Mouse (Mus musculus): Measurements from ENCODE around the gene Crybg3. TPM values are rescaled to one million over a fixed set of nuclear protein-coding genes. Genes with fewer than 3 reads are reported as not detected.

Gene Crybg3
- polyA plus RNA-seq, 1 experiment from 2014 or later: 12.7 TPM

DNA sequence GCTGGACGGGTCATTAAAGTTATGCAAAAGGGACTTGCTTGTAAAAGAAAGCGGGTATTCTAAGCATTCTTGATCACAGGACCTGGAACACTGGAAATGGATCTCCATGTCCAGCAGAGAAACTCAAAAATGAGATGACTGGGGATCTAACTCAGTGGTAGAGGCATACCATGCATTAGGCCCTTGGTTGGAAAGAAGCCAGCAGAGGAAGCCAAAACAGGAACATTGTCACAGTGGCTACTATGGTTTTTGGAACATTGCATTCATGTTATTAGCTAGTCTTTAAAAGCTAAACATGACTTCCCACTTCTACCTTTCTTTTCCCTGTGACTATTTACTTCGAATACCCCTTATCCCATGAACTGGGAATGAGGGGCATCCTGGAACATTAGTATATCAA lies 101.6 kb downstream of the Crybg3 start:
- H3K9ac ChIP-seq (ENCODE audit: low read depth, low read length): no peak overlapping the region
- H3K9me3 ChIP-seq (ENCODE audit: control insufficient read depth, low read length): no peaks in the 10 kb centered on the region
- no peaks in the 10 kb centered on the region for H3K4me1 ChIP-seq (ENCODE audit: control insufficient read depth, insufficient read depth, low read length)
- ATAC-seq (ENCODE audit: low FRiP score, low TSS enrichment): no peak
- no peak overlapping the region for H3K27ac ChIP-seq (ENCODE audit: low read depth, low read length)
- no peak overlapping the region for H3K4me2 ChIP-seq (replicated peaks; ENCODE audit: low read depth, low read length)
- WGBS: 92% methylated on average over 3 of the region's 3 CpGs
- H3K36me3 ChIP-seq (ENCODE audit: control insufficient read depth, insufficient read depth, low read length): peaks cover 7% of the 10 kb centered on the region; the same call in 1 of the 2 replicates
- no peak overlapping the region for H3K4me3 ChIP-seq (ENCODE audit: low read length)
- no peaks in the 10 kb centered on the region for H3K27me3 ChIP-seq (ENCODE audit: control insufficient read depth, insufficient read depth, low read length)

DNA sequence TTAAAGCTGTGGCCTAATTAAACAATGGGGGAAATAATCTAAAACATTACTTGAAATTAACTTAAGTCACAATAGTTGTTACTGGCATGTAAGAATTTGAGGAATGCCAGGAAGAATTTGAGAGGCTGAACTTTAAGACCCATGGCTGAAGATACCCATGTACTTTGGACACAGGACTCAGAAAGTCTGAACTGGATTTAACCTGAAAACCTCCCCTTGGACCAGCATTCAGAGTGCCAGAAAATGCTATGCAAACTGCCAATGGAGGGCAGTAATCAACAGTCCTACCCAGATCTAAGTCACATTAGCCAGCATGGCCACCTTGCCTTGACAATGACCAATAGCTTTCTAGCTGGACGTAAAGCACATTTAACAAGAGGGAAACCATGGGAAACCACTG lies 102.8 kb downstream of the Crybg3 start:
- Histone ChIP-seq H3K36me3 (ENCODE audit: control insufficient read depth, insufficient read depth, low read length) (peaks cover 16% of the 10 kb centered on the region; the same call in 1 of the 2 replicates), H3K27ac (ENCODE audit: low read depth, low read length) (no peak overlapping the region), H3K4me2 (replicated peaks; ENCODE audit: low read depth, low read length) (no peak overlapping the region), H3K4me1 (ENCODE audit: control insufficient read depth, insufficient read depth, low read length) (no peaks in the 10 kb centered on the region), H3K9ac (ENCODE audit: low read depth, low read length) (no peak overlapping the region), H3K9me3 (ENCODE audit: control insufficient read depth, low read length) (no peaks in the 10 kb centered on the region), H3K4me3 (ENCODE audit: low read length) (no peak overlapping the region), H3K27me3 (ENCODE audit: control insufficient read depth, insufficient read depth, low read length) (no peaks in the 10 kb centered on the region)
- 77% methylated on average over 1 of the region's 1 CpGs for WGBS
- ATAC-seq (ENCODE audit: low FRiP score, low TSS enrichment): no peak

DNA sequence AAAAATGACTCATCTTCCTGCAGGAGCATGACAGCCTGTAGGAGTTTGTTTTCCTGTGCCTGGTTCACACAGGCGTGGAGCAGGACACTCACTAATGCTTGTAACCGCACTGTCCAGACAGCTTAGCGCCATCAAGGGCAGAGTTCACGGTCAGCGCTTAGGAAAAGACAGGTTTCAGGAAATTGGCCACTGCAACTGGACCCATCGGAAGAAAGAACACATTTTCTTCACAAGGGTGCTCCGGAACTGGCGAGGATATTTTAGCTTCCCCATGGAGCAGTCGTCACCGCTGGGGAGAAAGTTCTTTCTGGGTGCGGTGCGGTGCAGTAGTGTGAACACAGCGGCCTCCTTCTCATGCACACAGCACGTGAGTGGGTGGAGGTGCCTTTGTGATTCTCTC lies 107.6 kb downstream of the Crybg3 start:
- no peak overlapping the region for H3K27ac ChIP-seq (ENCODE audit: low read depth, low read length)
- 60% methylated on average over 14 of the region's 14 CpGs for WGBS
- no peak overlapping the region for H3K9ac ChIP-seq (ENCODE audit: low read depth, low read length)
- no peak overlapping the region for H3K4me2 ChIP-seq (replicated peaks; ENCODE audit: low read depth, low read length)
- H3K4me1 ChIP-seq (ENCODE audit: control insufficient read depth, insufficient read depth, low read length): no peaks in the 10 kb centered on the region
- H3K4me3 ChIP-seq (ENCODE audit: low read length): no peak overlapping the region
- H3K36me3 ChIP-seq (ENCODE audit: control insufficient read depth, insufficient read depth, low read length): peaks cover 49% of the 10 kb centered on the region
- ATAC-seq (ENCODE audit: low FRiP score, low TSS enrichment): peak; percentile 69; the same call in 1 of the 2 replicates
- no peaks in the 10 kb centered on the region for H3K27me3 ChIP-seq (ENCODE audit: control insufficient read depth, insufficient read depth, low read length)
- H3K9me3 ChIP-seq (ENCODE audit: control insufficient read depth, low read length): no peaks in the 10 kb centered on the region

DNA sequence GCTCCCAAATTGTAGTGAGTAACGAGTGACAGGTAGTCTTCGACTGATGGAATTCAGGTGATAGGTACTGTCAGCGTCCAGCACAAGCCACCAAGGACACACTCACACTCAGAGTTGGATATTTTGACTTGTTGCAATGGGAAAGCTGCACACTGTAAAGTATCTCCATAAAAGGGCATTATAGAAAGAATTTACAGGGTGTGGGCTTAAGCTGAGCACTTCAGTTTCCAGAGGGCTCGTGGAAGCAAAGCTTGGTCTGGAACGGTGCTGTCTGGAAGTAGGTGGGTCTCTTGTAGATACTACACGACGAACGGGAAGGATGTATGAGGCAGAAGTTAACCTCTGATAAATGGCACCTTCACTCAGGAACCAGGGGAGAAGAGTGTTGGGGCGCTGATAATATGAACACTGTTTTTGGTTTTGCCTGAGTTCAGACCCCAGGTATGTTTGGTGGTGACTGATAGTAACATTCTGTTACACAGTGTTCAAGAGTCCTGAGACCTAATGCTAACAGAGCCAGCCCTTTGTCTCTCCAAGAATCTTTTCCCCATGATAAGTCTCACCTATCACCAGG lies 112.7 kb downstream of the Crybg3 start:
- Histone ChIP-seq H3K27me3 (ENCODE audit: control insufficient read depth, insufficient read depth, low read length) (no peaks in the 10 kb centered on the region), H3K4me2 (replicated peaks; ENCODE audit: low read depth, low read length) (no peak overlapping the region), H3K4me1 (ENCODE audit: control insufficient read depth, insufficient read depth, low read length) (no peaks in the 10 kb centered on the region), H3K9ac (ENCODE audit: low read depth, low read length) (no peak overlapping the region), H3K9me3 (ENCODE audit: control insufficient read depth, low read length) (no peaks in the 10 kb centered on the region), H3K27ac (ENCODE audit: low read depth, low read length) (no peak overlapping the region), H3K36me3 (ENCODE audit: control insufficient read depth, insufficient read depth, low read length) (peaks cover 68% of the 10 kb centered on the region), H3K4me3 (ENCODE audit: low read length) (no peak overlapping the region)
- no peak for ATAC-seq (ENCODE audit: low FRiP score, low TSS enrichment)
- 89% methylated on average over 9 of the region's 9 CpGs for WGBS

DNA sequence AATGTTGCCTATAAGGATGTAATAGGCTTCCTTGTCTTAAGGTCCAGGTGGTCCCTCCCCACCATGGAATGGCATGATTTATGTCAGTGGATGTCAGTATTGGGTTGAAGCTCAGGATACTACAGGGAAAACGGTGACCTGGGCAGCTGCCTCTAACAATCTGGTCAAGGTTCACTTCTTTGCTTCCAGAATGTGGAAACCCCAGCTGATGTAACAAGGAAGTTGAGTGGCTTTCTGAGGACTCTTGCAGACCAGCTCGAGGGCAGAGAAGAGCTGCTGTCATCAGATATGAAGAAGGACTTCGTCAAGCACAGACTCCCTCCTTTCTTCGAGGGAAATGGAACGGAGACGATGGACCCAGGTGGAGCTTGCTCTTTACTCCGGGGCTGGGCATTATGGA lies 113.5 kb downstream of the Crybg3 start:
- H3K27me3 ChIP-seq (ENCODE audit: control insufficient read depth, insufficient read depth, low read length): no peaks in the 10 kb centered on the region
- H3K4me1 ChIP-seq (ENCODE audit: control insufficient read depth, insufficient read depth, low read length): no peaks in the 10 kb centered on the region
- H3K4me2 ChIP-seq (replicated peaks; ENCODE audit: low read depth, low read length): no peak overlapping the region
- peaks cover 68% of the 10 kb centered on the region for H3K36me3 ChIP-seq (ENCODE audit: control insufficient read depth, insufficient read depth, low read length)
- WGBS: 50% methylated on average over 7 of the region's 7 CpGs
- ATAC-seq (ENCODE audit: low FRiP score, low TSS enrichment): peak; percentile 14; the same call in 1 of the 2 replicates
- H3K9ac ChIP-seq (ENCODE audit: low read depth, low read length): no peak overlapping the region
- no peaks in the 10 kb centered on the region for H3K9me3 ChIP-seq (ENCODE audit: control insufficient read depth, low read length)
- no peak overlapping the region for H3K27ac ChIP-seq (ENCODE audit: low read depth, low read length)
- H3K4me3 ChIP-seq (ENCODE audit: low read length): no peak overlapping the region

DNA sequence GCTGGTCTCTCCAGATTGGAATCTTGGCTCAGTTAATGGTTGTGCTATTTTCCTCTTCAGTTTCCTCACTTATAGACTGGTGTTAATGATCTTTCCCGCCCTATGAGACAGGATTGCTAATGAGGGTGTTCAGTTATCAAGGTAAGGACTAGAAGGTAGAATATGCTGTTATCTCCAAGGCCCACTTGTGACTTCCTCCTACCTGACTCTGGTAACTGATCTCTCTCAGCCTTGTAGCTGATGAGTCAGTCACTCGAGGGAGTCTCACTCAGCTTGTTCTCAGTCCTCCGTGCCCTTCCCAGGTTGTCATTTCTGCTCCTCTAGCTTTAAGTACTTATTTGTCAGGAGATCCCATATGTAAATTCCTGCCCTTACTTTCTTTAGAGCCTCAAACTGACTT lies 122.8 kb downstream of the Crybg3 start:
- no peak overlapping the region for H3K9ac ChIP-seq (ENCODE audit: low read depth, low read length)
- H3K4me2 ChIP-seq (replicated peaks; ENCODE audit: low read depth, low read length): no peak overlapping the region
- no peak for ATAC-seq (ENCODE audit: low FRiP score, low TSS enrichment)
- WGBS: 87% methylated on average over 3 of the region's 3 CpGs
- H3K27ac ChIP-seq (ENCODE audit: low read depth, low read length): no peak overlapping the region
- no peaks in the 10 kb centered on the region for H3K9me3 ChIP-seq (ENCODE audit: control insufficient read depth, low read length)
- H3K36me3 ChIP-seq (ENCODE audit: control insufficient read depth, insufficient read depth, low read length): peaks cover 37% of the 10 kb centered on the region
- H3K27me3 ChIP-seq (ENCODE audit: control insufficient read depth, insufficient read depth, low read length): no peaks in the 10 kb centered on the region
- H3K4me3 ChIP-seq (ENCODE audit: low read length): no peak overlapping the region
- no peaks in the 10 kb centered on the region for H3K4me1 ChIP-seq (ENCODE audit: control insufficient read depth, insufficient read depth, low read length)

DNA sequence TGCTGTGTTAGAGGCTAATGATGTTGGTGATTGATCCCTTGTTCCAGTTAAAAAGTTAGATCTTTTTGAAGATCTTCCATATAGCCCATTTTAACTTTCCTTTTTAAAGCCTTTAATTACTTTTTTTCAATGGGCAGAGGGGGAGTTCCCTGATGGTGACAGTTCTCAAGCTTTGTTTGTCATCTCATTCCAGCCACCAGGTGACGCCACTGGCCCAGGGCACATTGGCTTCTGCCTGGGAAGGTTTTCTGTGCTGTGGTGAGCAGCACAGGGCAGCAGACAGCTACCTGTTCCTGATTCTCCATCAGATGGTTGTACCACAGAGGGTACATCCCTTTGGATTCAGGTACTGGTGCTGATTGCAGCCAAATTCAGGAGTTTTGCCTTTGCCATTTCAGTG lies 126.0 kb downstream of the Crybg3 start:
- Histone ChIP-seq H3K9ac (ENCODE audit: low read depth, low read length) (no peak overlapping the region), H3K4me1 (ENCODE audit: control insufficient read depth, insufficient read depth, low read length) (peaks cover 5% of the 10 kb centered on the region; the same call in 1 of the 2 replicates), H3K4me3 (ENCODE audit: low read length) (no peak overlapping the region), H3K27me3 (ENCODE audit: control insufficient read depth, insufficient read depth, low read length) (no peaks in the 10 kb centered on the region), H3K27ac (ENCODE audit: low read depth, low read length) (no peak overlapping the region), H3K4me2 (replicated peaks; ENCODE audit: low read depth, low read length) (no peak overlapping the region), H3K36me3 (ENCODE audit: control insufficient read depth, insufficient read depth, low read length) (peaks cover 16% of the 10 kb centered on the region; the same call in 1 of the 2 replicates), H3K9me3 (ENCODE audit: control insufficient read depth, low read length) (no peaks in the 10 kb centered on the region)
- ATAC-seq (ENCODE audit: low FRiP score, low TSS enrichment): no peak
- WGBS: 29% methylated on average over 1 of the region's 1 CpGs

DNA sequence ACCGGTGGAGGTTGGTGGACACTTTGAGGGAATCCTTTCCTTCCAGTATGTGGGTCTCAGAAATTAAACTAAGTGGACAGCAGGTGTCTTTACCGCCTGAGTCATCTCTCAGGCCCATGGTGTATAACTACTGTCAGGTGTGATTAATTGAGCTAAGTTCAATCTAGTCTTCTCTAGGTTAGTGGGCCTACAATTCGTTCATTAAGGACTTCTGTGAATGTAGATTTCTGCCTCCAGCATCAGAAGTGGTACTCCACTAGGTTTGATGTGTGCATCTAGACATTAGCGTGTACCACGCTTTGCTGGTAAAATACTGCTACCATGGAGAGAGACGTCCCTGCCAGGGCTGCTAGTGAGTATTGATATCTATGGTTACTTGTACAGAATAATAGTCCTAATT lies 128.2 kb downstream of the Crybg3 start:
- H3K27ac ChIP-seq (ENCODE audit: low read depth, low read length): no peak overlapping the region
- 45% methylated on average over 6 of the region's 6 CpGs for WGBS
- H3K4me1 ChIP-seq (ENCODE audit: control insufficient read depth, insufficient read depth, low read length): peaks cover 5% of the 10 kb centered on the region; the same call in 1 of the 2 replicates
- ATAC-seq (ENCODE audit: low FRiP score, low TSS enrichment): no peak
- peak overlapping the region; percentile 54 for H3K4me2 ChIP-seq (replicated peaks; ENCODE audit: low read depth, low read length)
- H3K4me3 ChIP-seq (ENCODE audit: low read length): peak overlapping the region; percentile 74
- H3K9me3 ChIP-seq (ENCODE audit: control insufficient read depth, low read length): no peaks in the 10 kb centered on the region
- peaks cover 13% of the 10 kb centered on the region; the same call in 1 of the 2 replicates for H3K36me3 ChIP-seq (ENCODE audit: control insufficient read depth, insufficient read depth, low read length)
- H3K27me3 ChIP-seq (ENCODE audit: control insufficient read depth, insufficient read depth, low read length): no peaks in the 10 kb centered on the region
- no peak overlapping the region for H3K9ac ChIP-seq (ENCODE audit: low read depth, low read length)

DNA sequence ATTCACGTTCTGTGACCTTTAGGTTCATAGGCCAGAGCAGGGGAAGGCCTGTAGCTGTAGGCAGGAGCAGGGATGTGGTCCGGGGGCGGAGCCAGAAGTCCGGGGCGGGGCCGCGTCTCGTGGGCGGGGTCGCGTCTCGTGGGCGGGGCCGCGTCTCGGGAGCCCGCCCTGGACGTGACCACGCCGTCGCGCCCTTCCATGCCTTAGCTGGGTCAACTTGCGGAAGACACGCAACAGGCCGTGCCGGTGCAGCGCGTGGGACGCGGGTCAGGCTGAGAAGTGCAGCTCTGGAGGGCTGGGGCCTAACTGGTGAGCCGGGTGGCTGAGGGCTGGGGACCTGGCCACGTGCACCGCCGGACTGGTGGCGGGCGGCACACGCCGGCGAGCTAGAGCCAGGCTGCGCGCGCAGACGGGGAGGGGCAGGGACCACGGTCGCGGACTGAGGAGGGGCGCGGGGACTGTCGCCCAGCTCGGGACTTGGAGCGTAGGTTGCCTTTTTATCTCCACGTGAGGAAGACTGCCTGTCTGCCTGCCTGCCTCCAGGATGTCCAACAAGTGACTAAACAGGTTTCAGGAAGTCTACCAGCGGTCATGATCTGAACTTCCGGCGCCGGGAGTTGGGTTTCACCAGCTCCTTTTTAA lies 129.0 kb downstream of the Crybg3 start, which contains the start of gene Riox2:
Gene Riox2, plus strand, starts transcription at position 139 of the 642 bp plus-strand sequence.
- peak within 1 kb of the TSS; percentile 48; the same call in 1 of the 2 replicates for H3K27ac ChIP-seq (ENCODE audit: low read depth, low read length)
- 1% methylated on average over 52 of the region's 56 CpGs for WGBS

More for the DNA sequence above, 129.0 kb downstream of the Crybg3 start, which contains the start of gene Riox2:
- H3K4me3 ChIP-seq (ENCODE audit: low read length): peak within 1 kb of the TSS; percentile 74
- H3K4me2 ChIP-seq (replicated peaks; ENCODE audit: low read depth, low read length): peak within 1 kb of the TSS; percentile 54
- peak; percentile 95 for ATAC-seq (ENCODE audit: low FRiP score, low TSS enrichment)
- H3K4me1 ChIP-seq (ENCODE audit: control insufficient read depth, insufficient read depth, low read length): peaks cover 5% of the 10 kb centered on the region; the same call in 1 of the 2 replicates
- H3K9me3 ChIP-seq (ENCODE audit: control insufficient read depth, low read length): no peaks in the 10 kb centered on the region
- peaks cover 10% of the 10 kb centered on the region; the same call in 1 of the 2 replicates for H3K36me3 ChIP-seq (ENCODE audit: control insufficient read depth, insufficient read depth, low read length)
- H3K9ac ChIP-seq (ENCODE audit: low read depth, low read length): peak within 1 kb of the TSS; percentile 66
- no peaks in the 10 kb centered on the region for H3K27me3 ChIP-seq (ENCODE audit: control insufficient read depth, insufficient read depth, low read length)

Data from kidney, embryonic 14.5 days (tissue).